Mouse (Mus musculus) B cell, adult 2 months (primary cell): ENCODE data around the gene Mtmr12.

Experiments
- DNase-seq, 2 experiments: peaks; one replicate each; pipeline ENCODE4 v3.0.0; 2022

Gene Mtmr12

DNA sequence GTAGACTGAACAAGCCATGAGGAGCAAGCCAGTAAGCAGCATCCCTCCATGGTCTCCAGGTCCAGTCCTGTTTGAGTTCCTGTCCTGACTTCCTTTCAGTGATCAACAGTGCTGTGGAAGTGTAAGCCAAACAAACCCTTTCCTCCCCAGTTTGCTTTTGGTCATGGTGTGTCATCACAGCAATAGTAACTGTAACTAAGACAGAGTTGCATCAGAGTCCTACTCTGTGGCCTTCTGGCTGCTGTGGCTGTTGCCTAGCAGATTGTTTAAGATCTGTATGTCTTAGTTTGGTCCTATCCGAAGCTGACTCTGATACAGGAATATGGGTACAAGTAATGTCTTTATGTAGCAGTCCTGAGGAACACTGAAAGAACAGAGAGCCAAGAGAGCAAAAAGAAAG lies 75.0 kb downstream of the Mtmr12 start:
- no peak for DNase-seq

DNA sequence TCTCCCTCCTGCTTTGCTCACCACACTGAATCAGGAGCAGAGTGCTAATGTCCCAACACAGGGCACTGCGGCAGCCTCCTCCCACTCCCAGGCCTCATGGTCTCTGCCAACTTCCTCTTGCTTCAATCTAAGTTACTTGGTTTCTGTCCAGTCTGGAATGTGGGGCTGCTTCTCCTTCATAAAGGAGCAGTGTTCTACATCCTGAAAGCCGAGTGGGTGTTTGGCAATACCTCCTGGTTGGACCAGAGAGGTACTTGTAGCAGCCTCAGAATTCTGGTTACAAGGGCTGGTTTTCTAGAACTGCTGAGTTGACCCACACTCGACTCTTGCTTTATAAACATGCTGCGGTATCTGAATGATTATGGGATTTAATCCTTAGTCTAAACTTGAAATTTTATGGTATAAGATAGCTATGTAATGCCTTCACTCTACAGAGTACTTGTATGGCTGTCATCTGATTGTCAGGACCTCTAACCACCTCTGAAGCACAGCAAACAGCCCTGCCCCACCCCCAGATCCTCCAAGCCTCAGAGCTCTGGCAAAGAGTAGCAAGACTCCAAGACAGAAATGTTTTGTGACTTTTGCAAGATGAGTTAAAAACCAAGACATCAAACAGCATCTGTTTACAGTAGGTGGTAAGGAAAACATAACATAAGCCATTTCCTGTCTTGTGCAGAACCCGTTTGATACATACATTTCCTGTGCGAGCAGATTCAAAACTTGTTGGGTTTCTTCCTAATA lies 80.1 kb downstream of the Mtmr12 start:
- no peak for DNase-seq

DNA sequence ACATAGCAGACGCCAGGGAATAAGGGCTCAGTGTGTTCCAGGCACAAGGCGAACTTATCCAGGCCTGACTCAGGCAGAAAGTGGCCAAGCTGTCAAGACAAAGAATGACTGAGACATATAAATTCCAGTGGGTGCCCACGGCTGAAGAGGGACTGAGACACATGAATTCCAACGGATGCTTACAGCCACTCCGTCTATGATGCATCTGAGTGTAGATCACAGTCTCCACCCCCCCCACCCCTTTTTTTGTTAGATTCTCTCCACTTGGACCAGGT lies 80.6 kb downstream of the Mtmr12 start:
- no peak for DNase-seq

DNA sequence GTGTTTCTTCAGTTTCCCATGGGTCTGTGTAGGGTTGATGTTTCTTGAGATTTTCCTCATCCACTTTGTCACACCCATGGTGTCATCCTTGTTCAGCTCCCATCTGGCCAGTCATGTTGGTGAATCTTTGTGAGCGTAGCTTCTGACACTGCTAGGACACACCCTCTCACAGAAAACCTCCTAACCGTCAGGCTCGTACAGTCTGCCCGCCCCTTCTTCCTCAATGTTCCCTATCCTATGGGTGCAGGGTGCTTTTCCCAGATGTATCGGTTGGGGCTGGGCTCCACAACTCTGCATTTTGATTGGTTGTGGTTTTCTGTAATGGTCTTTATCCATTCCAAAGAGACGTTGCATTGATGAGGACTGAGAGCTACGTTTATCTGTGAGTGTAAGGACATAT lies 85.5 kb downstream of the Mtmr12 start:
- no peak for DNase-seq

DNA sequence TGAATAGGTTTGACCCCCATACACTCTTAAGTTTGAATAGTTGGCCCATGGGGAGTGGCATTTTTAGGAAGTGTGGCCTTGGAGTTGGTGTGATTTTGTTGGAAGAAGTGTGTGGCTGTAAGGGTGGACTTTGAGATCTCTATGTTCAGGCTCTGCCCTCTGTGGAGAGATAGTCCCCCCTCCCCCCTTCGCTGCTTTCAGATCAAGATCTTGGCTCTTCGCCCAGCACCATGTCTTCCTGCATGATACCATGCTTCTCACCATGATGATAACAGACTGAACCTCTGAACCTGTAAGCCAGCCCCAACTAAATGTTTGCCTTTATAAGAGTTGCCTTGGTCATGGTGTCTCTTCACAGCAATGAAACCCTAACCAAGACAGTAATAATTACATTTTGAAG lies 86.9 kb downstream of the Mtmr12 start:
- no peak for DNase-seq

DNA sequence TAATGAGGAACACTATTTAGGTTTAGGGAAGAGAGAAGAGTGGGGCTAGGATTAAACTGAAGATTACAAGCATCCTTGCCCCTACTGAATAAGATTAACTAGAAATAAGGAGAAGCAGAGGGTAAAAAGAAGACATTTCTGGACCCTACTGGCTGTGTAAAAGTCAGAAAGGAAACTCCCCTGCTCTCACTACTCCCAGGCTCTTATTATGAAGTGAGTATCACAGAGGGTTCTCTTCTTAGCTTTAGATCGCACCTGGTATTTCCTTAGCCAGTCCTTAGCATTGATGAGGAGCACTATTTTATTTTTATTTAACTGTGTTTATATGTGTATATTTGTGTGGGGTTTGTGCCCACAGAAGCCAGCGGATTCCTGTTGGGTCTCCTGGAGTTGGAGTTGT lies 91.4 kb downstream of the Mtmr12 start:
- DNase-seq: no peak

DNA sequence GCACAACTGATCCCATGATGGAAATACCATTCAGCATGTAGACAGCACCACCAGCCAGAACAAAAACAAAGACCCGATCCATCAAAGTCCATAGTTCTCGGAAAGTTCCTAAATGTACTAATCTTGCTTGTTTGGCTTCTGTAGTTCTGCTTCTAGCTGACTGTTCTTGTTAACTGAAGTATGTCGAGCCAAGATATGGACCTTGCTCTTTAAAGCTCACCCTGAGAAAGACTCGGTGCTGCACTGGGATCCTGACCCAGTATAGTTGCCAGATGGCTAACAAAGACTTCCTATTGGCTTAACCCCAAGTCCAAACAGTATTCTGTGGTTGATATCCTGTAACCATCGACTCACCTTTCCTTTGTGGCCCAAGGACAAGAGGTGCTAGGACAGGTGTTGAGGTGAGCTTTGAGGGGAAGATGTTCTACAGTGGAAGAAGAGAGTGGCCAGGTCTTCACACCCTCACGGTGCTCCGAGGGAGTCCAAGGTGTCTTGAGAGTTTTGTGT lies 93.5 kb downstream of the Mtmr12 start:
- no peak for DNase-seq

DNA sequence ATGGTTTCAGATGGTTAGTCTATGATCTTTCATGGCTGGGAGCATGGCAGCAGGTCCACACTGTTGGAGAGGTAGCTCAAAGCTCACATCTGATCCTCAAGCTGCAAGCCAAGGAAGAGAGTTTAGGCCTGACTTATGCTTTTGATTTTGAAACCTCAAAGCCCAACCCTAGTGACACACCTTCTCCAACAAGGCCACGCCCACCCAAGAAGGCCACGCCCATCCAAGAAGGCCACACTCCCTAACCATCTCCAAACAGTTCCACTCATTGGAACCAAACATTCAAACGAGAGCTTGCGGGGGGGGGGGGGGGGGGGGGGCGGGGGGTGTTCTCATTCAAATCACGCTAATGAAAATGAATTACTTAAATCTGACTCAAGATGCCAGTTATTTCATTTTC lies 96.9 kb downstream of the Mtmr12 start:
- DNase-seq: peak in 1 of 2 experiments; percentile 9

DNA sequence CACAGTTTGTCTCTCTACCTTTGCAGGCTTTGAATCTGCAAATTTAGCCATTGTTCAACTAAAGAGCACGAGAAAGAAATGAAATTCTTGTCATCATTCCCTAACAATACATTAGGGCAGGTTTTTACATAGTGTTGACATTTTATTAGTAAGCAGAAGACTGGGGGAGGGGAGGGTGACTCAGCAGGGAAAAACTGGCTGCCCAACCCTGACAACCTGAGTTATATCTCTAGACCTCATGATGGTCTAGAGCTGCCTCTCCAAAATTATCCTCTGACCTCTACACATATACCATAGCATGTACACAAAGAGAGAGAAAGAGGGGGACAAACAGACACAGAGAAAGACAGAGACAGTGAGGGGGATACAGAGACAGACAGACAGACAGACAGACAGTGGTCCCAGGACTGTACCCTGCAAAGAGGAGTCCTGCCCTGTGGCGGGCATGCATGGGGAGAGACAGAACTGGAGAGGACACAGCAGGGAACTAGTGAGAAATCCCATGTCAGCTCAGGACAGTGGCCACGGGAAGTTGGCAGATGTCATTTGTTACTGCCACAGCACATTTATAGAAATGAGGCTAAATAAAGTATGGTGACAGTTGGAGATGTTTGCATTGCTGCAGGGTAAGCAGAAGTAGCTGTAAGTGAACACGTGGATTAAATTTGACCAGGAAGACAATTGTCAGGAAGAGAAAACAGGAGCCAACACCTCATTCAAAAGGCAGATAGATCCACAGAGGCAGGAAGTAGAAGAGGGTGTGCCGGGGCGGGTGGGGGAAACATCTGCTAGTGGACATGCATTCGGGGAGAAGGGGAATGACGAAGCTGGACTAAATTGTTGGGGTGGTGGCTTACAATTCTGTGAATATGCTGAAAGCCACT lies 101.6 kb downstream of the Mtmr12 start:
- no peak for DNase-seq

DNA sequence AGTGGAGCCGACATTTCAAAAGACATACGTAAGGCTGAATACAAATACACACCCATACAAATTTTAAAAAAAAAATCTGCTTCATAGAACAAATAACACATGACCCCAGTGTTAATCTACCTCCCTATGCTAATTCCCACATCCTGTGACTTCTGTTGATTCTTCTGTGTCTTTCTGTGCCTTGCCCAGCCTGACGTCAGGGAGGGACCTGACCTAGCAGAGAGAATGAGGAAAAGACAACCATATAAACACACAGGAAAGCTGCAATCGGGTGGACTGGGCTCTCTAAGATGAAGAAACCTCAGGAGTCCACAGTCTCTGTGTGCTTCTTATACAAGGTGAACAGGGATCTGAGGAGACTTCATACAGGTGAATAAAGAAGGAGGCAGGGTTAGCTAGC lies 102.3 kb downstream of the Mtmr12 start:
- no peak for DNase-seq

DNA sequence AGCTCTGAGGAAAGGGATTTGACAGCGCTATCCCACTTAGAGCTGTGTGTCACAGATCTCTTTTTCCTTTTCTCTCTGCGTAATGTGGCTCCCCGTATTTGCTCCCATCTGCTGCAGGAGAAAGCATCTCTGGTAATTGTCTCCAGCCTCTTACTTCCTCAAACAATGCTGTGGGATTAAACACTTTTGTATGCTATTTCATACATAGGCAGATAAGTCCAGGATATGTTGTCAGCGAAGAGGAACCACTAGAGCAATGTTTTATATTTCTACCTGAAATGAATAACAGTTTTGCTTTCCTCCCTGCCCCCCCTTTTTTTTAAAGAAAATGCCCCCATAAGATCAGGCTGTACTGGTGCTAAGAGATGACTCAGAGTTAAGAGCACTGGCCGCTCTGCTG lies 103.7 kb downstream of the Mtmr12 start:
- DNase-seq: no peak

DNA sequence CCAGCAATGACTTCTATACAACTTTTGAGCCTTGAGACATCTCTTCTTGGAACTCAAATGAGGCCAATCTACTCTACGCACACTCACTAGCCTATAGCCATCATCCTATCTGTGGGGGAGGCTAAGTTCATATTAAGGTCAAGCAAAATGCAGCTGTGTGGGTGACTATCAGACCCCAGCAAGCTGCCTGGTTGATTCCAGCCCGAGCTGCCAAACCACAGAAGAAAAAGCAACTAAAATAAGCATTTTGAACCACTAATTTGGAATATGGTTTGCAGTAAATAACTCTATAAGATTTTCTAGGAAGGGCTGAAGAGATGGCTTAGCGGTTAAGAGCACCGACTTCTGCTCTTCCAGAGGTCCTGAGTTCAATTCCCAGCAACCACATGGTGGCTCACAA lies 105.8 kb downstream of the Mtmr12 start:
- no peak for DNase-seq

DNA sequence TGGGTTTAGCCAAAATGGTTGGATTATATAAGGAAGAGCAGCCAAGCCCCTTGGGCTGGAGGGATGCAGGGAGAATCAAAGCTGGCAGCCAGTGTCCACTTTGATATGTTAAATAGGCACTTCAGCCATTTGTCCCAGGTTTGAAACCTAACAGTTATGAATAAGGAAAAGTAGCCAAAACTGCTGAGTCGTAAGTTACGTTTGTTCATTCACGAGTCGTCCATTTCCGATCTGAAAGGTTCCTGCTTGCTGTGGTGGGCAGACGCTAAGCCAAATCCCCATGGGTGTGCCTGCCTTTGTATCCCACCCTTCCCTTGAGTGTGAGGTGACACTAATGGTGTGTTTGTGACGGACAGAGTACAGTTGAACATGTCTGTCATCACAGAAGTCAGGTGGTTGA lies 106.6 kb downstream of the Mtmr12 start:
- DNase-seq: no peak

DNA sequence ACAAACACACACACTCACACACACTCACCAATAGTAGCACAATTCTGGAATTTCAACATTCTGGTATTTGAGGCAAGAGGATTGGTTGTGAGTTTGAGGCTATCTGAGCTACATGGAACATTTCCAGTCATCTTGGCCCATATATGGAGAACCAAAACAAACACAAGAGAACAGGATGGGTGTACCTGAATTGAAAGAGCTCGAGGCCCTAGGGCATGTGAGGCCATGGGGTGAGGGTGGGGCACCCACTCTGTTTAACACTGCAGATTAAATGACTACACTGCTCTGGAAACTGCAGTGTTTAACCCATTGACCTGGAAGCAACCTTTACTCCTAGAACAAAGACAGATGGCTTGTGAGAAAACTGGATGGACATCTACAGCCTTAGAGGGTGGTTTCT lies 108.4 kb downstream of the Mtmr12 start:
- no peak for DNase-seq

DNA sequence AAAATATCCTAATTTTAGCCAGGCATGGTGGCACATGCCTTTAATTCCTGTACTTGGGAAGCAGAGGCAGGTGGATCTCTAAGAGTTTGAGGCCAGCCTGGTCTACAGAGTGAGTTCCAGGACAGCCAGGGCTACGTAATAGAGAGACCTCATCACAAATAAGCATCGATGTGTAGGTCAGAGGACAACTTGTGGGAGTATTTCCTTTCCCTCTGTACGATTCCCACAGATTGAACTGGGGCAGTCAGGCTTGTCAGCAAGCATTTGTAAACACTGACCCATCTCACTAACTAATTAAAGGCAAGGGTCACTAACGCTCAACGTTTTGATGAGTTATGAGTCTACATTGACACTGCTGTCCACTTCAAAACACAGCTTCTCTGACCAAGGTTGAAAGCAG lies 109.8 kb downstream of the Mtmr12 start:
- DNase-seq: no peak

DNA sequence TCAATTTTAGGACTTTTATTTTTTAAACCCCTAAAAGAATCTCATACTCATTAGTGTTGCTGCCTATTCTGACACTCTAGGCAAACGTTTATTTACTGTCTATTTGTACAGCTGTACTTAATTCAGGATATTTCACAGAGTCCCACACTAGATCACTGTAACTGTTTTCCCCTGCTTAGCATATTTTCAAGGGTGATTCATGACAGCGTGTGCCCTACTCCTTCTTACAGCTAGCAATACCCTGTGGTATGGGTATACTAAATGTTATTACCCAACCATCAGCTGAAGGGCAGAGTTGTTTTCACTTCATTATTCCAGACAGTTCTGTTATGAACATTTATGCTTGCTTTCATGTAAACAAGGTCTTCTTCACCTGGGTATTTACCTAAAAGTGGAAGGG lies 111.2 kb downstream of the Mtmr12 start:
- DNase-seq: no peak

DNA sequence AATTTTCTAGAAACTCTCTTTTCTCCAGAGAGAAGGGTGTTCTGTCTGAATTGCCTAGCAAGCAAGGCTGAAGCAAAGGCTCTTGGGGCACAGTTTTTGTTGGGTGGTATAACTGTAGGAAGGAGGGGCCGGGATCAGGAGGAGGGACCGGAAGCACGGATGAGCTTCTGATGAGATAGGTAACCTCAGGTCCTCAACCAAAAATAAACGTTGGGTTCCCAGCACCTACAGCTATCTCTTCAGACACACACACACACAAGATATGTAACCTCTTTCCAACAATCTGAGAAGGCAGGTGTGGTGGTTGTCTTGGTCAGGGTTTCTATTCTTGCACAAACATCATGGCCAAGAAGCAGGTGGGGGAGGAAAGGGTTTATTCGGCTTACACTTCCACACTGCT lies 112.5 kb downstream of the Mtmr12 start:
- no peak for DNase-seq

DNA sequence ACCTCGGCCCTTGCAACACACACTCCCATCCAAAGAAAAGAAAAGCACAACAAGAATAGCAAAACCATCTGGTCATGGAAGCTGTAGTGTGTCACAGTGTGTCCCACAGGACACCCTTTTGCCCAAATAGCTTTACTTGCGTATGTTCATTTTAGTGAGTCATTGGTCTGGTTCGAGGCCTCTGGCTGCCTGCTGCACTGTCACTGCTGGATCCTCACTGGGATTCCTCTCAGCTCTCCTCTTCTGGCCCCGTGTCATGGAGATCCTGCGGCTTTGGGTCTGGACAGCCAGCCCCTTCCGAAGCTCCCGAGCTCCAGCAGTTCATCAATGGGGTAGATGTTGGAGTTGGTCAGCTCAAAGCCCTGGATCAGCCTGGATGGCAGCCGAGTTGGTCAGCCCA lies 113.6 kb downstream of the Mtmr12 start:
- DNase-seq: no peak

DNA sequence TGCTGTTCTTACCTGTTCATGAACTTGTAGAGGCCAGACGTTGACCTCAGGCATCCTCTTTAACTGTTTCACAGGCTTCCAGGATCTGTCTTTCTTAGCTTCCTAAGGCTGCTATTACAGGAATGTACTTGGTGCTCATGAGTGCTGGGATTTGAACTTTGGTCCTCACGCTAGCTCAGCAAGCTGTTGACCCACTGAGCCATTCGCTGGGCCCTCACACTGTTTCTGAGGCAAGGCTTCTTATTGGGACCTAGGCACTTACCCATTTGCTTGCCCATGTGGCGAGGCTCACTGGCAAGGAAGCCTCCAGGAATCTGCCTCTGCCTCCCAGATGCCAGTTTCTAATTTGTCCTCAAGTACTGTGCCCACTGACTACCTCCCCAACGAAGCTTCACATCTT lies 115.1 kb downstream of the Mtmr12 start:
- DNase-seq: no peak

DNA sequence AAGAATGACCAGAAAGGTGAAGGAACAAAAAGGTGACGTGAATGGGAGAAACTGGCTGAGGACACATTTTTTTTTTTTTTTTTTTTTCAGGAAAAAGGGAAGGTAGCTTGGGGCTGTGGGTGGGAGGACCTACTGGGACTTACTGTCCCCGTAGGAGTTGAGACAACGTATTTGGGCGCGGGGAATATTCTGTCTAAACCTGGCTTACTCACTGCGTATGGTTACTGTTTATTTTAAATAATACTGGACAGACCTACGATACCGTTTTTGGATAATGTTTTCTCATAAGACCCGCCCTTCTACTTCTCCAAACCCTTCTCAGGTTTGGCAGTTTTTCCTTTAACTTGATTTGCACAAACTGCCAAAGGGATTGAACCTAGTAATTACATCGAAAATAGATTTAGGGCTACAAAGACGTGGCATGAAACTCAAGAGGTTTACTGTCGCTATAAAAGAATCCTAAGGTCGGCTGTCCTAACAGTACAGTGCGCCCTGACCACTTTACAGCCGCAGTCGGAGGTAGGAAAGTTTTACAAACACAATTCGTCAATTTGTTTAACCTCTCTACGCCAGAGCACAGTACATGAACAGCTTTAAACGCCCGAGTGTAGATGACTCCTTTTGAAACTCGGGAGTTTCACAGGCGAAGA lies 115.7 kb downstream of the Mtmr12 start:
- no peak for DNase-seq

DNA sequence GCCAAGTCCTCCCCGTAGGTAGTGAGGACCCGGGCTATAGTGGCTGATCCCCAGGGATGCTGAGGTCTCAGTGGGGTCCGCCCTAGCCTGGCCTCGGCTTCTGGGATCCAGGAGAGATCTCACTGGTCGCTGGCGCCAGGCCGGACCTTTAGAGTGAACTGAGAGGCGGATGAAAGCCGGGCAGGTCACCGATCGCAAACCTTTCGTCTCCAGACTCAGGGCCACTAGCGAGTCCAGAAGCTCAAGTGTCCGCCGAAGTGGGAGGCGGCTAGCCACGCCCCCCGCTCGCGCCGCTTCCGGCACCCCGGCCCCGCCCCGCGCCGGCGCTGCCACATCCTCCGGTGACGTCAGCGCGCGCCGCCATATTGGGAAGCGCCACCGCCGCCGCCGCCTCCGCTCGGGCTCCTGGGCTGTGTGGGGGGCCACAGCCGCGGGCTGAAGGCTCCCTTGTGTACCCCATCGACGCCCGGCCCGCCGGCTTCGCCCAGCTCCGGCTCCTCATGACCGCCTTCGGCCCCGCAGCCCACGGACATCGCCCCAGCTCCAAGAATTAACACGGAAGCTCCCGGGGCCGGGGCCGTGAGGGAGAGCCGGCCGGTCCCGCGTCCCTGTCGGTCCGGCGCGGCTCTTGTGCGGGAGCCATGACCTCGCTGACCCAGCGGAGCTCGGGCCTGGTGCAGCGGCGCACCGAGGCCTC lies 116.4 kb downstream of the Mtmr12 start, which contains the start of gene Golph3:
Gene Golph3, plus strand, starts transcription at position 360 of the 697 bp plus-strand sequence.
- peak; percentile 95 to 97 for DNase-seq

DNA sequence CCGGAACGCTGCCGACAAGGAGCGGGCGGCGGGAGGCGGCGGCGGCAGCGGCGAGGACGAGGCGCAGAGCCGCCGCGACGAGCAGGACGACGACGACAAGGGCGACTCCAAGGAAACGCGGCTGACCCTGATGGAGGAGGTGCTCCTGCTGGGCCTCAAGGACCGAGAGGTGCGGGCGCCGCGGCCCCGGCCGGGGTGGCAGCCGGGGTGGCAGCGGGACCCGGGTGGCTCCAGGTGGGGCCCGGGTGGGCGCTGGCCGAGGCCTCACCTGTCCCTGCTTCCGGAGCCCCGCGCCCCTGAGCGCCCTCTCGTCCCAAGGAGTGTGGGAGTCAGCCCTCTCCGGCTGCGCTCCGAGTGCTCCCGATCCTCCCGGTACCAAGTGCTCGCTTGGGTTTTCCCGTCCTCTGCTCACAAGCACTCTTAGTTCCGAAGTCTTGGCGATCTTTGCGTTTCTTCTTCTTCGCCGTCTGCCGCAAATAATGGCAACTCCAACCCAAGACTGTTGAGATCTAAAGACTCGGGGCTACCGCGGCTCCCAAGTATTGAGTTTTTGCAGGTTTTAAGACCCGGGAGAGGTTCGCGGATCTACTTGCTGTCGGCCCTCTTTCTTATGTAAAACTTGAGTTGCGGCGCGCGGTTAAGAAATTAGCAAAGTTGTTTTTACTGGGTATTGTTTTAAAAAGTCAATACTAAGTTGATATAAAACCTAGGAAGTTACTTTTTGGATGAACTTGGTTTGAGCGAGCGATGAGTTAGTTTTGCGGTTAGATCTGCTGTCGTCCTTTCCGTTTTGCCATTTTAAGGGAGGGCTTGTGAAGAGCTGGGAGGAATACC lies 117.2 kb downstream of the Mtmr12 start, which contains the start of gene 1810049J17Rik:
Gene 1810049J17Rik, minus strand, starts transcription at position 112 of the 834 bp plus-strand sequence.
- DNase-seq: peak; percentile 36 to 48
